Mouse (Mus musculus): ENCODE data around the gene Akt3. TPM values are rescaled to one million over a fixed set of nuclear protein-coding genes. Genes with fewer than 3 reads are reported as not detected.

The Akt3 gene
- polyA plus RNA-seq, 1 experiment from 2014 or later = 4.4 TPM

- Histone ChIP-seq H3K9ac (replicated peaks; ENCODE audit: low read length) (no peak overlapping the region), H3K27me3 (ENCODE audit: insufficient read depth, low read length) (no peaks in the 10 kb centered on the region), H3K4me3 (ENCODE audit: low read length) (no peak overlapping the region), H3K36me3 (ENCODE audit: insufficient read depth, low read length) (no peaks in the 10 kb centered on the region), H3K27ac (ENCODE audit: low read length) (no peak overlapping the region), H3K9me3 (ENCODE audit: low read length) (no peaks in the 10 kb centered on the region), H3K4me1 (ENCODE audit: insufficient read depth, low read length) (no peaks in the 10 kb centered on the region), H3K4me2 (replicated peaks; ENCODE audit: low read depth, low read length) (no peak overlapping the region)
- WGBS = 94% methylated on average over 5 of the region's 5 CpGs
- ATAC-seq (ENCODE audit: low FRiP score, low TSS enrichment) = no peak
Measured at GRCm38 (mm10) chr1:177019668-177020067, 238.3 kb downstream of the Akt3 start.

GRCm38 (mm10) chr1:177018750-177019149 lies 239.3 kb downstream of the Akt3 start:
- ATAC-seq (ENCODE audit: low FRiP score, low TSS enrichment) = no peak
- Histone ChIP-seq H3K9ac (replicated peaks; ENCODE audit: low read length) (no peak overlapping the region), H3K4me3 (ENCODE audit: low read length) (no peak overlapping the region), H3K4me1 (ENCODE audit: insufficient read depth, low read length) (no peaks in the 10 kb centered on the region), H3K27ac (ENCODE audit: low read length) (no peak overlapping the region), H3K36me3 (ENCODE audit: insufficient read depth, low read length) (no peaks in the 10 kb centered on the region), H3K4me2 (replicated peaks; ENCODE audit: low read depth, low read length) (no peak overlapping the region), H3K27me3 (ENCODE audit: insufficient read depth, low read length) (no peaks in the 10 kb centered on the region), H3K9me3 (ENCODE audit: low read length) (no peaks in the 10 kb centered on the region)
- 96% methylated on average over 1 of the region's 1 CpGs for WGBS

- H3K27me3 ChIP-seq (ENCODE audit: insufficient read depth, low read length) = no peaks in the 10 kb centered on the region
- no peaks in the 10 kb centered on the region for H3K9me3 ChIP-seq (ENCODE audit: low read length)
- H3K4me2 ChIP-seq (replicated peaks; ENCODE audit: low read depth, low read length) = no peak overlapping the region
- 84% methylated on average over 2 of the region's 2 CpGs for WGBS
- H3K27ac ChIP-seq (ENCODE audit: low read length) = no peak overlapping the region
- no peak overlapping the region for H3K9ac ChIP-seq (replicated peaks; ENCODE audit: low read length)
- no peaks in the 10 kb centered on the region for H3K36me3 ChIP-seq (ENCODE audit: insufficient read depth, low read length)
- no peaks in the 10 kb centered on the region for H3K4me1 ChIP-seq (ENCODE audit: insufficient read depth, low read length)
- no peak for ATAC-seq (ENCODE audit: low FRiP score, low TSS enrichment)
- no peak overlapping the region for H3K4me3 ChIP-seq (ENCODE audit: low read length)
Measured at GRCm38 (mm10) chr1:177016729-177017128, 241.3 kb downstream of the Akt3 start.

- Histone ChIP-seq H3K4me1 (ENCODE audit: insufficient read depth, low read length) (no peaks in the 10 kb centered on the region), H3K4me3 (ENCODE audit: low read length) (no peak overlapping the region)
- WGBS = 47% methylated on average over 3 of the region's 3 CpGs
Measured at GRCm38 (mm10) chr1:177015917-177016316, 242.1 kb downstream of the Akt3 start.

GRCm38 (mm10) chr1:177014921-177015439 lies 243.0 kb downstream of the Akt3 start:
- no peak overlapping the region for H3K4me3 ChIP-seq (ENCODE audit: low read length)
- 43% methylated on average over 6 of the region's 6 CpGs for WGBS
- H3K36me3 ChIP-seq (ENCODE audit: insufficient read depth, low read length) = no peaks in the 10 kb centered on the region
- no peaks in the 10 kb centered on the region for H3K9me3 ChIP-seq (ENCODE audit: low read length)
- H3K4me2 ChIP-seq (replicated peaks; ENCODE audit: low read depth, low read length) = no peak overlapping the region
- no peaks in the 10 kb centered on the region for H3K4me1 ChIP-seq (ENCODE audit: insufficient read depth, low read length)
- H3K27me3 ChIP-seq (ENCODE audit: insufficient read depth, low read length) = no peaks in the 10 kb centered on the region
- H3K27ac ChIP-seq (ENCODE audit: low read length) = no peak overlapping the region; the same call in 1 of the 2 replicates
- no peak overlapping the region for H3K9ac ChIP-seq (replicated peaks; ENCODE audit: low read length)
- peak; percentile 67 for ATAC-seq (ENCODE audit: low FRiP score, low TSS enrichment)

More at GRCm38 (mm10) chr1:177015917-177016316, 242.1 kb downstream of the Akt3 start:
- ATAC-seq (ENCODE audit: low FRiP score, low TSS enrichment) = no peak
- Histone ChIP-seq H3K4me2 (replicated peaks; ENCODE audit: low read depth, low read length) (no peak overlapping the region), H3K9me3 (ENCODE audit: low read length) (no peaks in the 10 kb centered on the region), H3K27me3 (ENCODE audit: insufficient read depth, low read length) (no peaks in the 10 kb centered on the region), H3K27ac (ENCODE audit: low read length) (no peak overlapping the region), H3K9ac (replicated peaks; ENCODE audit: low read length) (no peak overlapping the region), H3K36me3 (ENCODE audit: insufficient read depth, low read length) (no peaks in the 10 kb centered on the region)

GRCm38 (mm10) chr1:177014346-177014745 lies 243.7 kb downstream of the Akt3 start:
- Histone ChIP-seq H3K27ac (ENCODE audit: low read length) (no peak overlapping the region), H3K4me2 (replicated peaks; ENCODE audit: low read depth, low read length) (no peak overlapping the region)
- WGBS = 81% methylated on average over 2 of the region's 2 CpGs

GRCm38 (mm10) chr1:177013776-177014175 lies 244.2 kb downstream of the Akt3 start:
- Histone ChIP-seq H3K27ac (ENCODE audit: low read length) (no peak overlapping the region), H3K4me2 (replicated peaks; ENCODE audit: low read depth, low read length) (no peak overlapping the region), H3K27me3 (ENCODE audit: insufficient read depth, low read length) (no peaks in the 10 kb centered on the region), H3K36me3 (ENCODE audit: insufficient read depth, low read length) (no peaks in the 10 kb centered on the region), H3K9ac (replicated peaks; ENCODE audit: low read length) (no peak overlapping the region), H3K9me3 (ENCODE audit: low read length) (no peaks in the 10 kb centered on the region), H3K4me3 (ENCODE audit: low read length) (no peak overlapping the region), H3K4me1 (ENCODE audit: insufficient read depth, low read length) (no peaks in the 10 kb centered on the region)
- WGBS = 78% methylated on average over 3 of the region's 3 CpGs
- no peak for ATAC-seq (ENCODE audit: low FRiP score, low TSS enrichment)

More at GRCm38 (mm10) chr1:177014346-177014745, 243.7 kb downstream of the Akt3 start:
- no peaks in the 10 kb centered on the region for H3K36me3 ChIP-seq (ENCODE audit: insufficient read depth, low read length)
- no peak for ATAC-seq (ENCODE audit: low FRiP score, low TSS enrichment)
- H3K9ac ChIP-seq (replicated peaks; ENCODE audit: low read length) = no peak overlapping the region
- H3K9me3 ChIP-seq (ENCODE audit: low read length) = no peaks in the 10 kb centered on the region
- no peaks in the 10 kb centered on the region for H3K27me3 ChIP-seq (ENCODE audit: insufficient read depth, low read length)
- H3K4me1 ChIP-seq (ENCODE audit: insufficient read depth, low read length) = no peaks in the 10 kb centered on the region
- H3K4me3 ChIP-seq (ENCODE audit: low read length) = no peak overlapping the region

- no peak for ATAC-seq (ENCODE audit: low FRiP score, low TSS enrichment)
- 88% methylated on average over 1 of the region's 1 CpGs for WGBS
Measured at GRCm38 (mm10) chr1:177013313-177013712, 244.7 kb downstream of the Akt3 start.

GRCm38 (mm10) chr1:177012774-177013173 lies 245.2 kb downstream of the Akt3 start:
- H3K9ac ChIP-seq (replicated peaks; ENCODE audit: low read length) = no peak overlapping the region
- no peaks in the 10 kb centered on the region for H3K4me1 ChIP-seq (ENCODE audit: insufficient read depth, low read length)
- no peak for ATAC-seq (ENCODE audit: low FRiP score, low TSS enrichment)
- no peaks in the 10 kb centered on the region for H3K36me3 ChIP-seq (ENCODE audit: insufficient read depth, low read length)
- no peaks in the 10 kb centered on the region for H3K9me3 ChIP-seq (ENCODE audit: low read length)
- H3K4me2 ChIP-seq (replicated peaks; ENCODE audit: low read depth, low read length) = no peak overlapping the region
- H3K27ac ChIP-seq (ENCODE audit: low read length) = no peak overlapping the region
- no peak overlapping the region for H3K4me3 ChIP-seq (ENCODE audit: low read length)
- no peaks in the 10 kb centered on the region for H3K27me3 ChIP-seq (ENCODE audit: insufficient read depth, low read length)
- WGBS = 84% methylated on average over 3 of the region's 3 CpGs

More at GRCm38 (mm10) chr1:177013313-177013712, 244.7 kb downstream of the Akt3 start:
- Histone ChIP-seq H3K27ac (ENCODE audit: low read length) (no peak overlapping the region), H3K27me3 (ENCODE audit: insufficient read depth, low read length) (no peaks in the 10 kb centered on the region), H3K4me3 (ENCODE audit: low read length) (no peak overlapping the region), H3K4me2 (replicated peaks; ENCODE audit: low read depth, low read length) (no peak overlapping the region), H3K4me1 (ENCODE audit: insufficient read depth, low read length) (no peaks in the 10 kb centered on the region), H3K36me3 (ENCODE audit: insufficient read depth, low read length) (no peaks in the 10 kb centered on the region), H3K9me3 (ENCODE audit: low read length) (no peaks in the 10 kb centered on the region), H3K9ac (replicated peaks; ENCODE audit: low read length) (no peak overlapping the region)

- WGBS = 84% methylated on average over 13 of the region's 13 CpGs
- Histone ChIP-seq H3K4me2 (replicated peaks; ENCODE audit: low read depth, low read length) (no peak overlapping the region), H3K36me3 (ENCODE audit: insufficient read depth, low read length) (no peaks in the 10 kb centered on the region), H3K27ac (ENCODE audit: low read length) (no peak overlapping the region), H3K4me1 (ENCODE audit: insufficient read depth, low read length) (no peaks in the 10 kb centered on the region), H3K9ac (replicated peaks; ENCODE audit: low read length) (no peak overlapping the region), H3K27me3 (ENCODE audit: insufficient read depth, low read length) (no peaks in the 10 kb centered on the region), H3K4me3 (ENCODE audit: low read length) (no peak overlapping the region), H3K9me3 (ENCODE audit: low read length) (no peaks in the 10 kb centered on the region)
- ATAC-seq (ENCODE audit: low FRiP score, low TSS enrichment) = no peak
Measured at GRCm38 (mm10) chr1:177011688-177012087, 246.3 kb downstream of the Akt3 start.

All from kidney, embryonic 16.5 days (tissue).